Mouse (Mus musculus) cerebellum, adult 9-10 months (tissue): Measurements from ENCODE around the gene Adk.
A peak's percentile ranks its signal among the peaks of the same experiment; 100 is the strongest.

Source experiments
- DNase-seq: peaks from one replicate; pipeline ENCODE4 v3.0.0; 2022

Gene Adk

DNA sequence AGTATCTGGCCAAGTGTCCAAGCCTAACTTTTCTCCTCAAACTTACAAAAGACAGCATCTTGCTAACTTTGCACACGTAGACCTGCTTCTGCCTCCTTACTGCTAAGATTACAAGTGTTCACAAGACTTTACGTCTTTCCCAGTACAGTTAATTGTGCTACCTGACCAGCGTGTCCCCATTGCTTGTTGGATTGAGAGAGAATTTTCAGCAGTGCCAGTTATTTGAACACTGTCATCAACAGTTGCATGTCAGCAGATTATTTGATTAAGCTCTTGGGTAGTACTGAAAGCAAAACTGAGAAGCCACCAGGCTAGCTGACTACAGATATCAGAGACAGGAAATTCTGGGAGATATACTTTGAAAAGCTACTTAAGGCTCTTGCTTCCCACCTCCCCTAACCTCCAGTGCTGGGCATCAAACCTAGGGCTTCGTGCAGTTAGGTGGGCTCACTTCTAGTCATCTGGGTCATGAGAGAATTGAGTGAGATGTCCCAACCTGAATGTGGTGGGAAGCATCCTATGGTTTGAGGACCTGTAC is 50.4 kb downstream of the Adk start:
- no peak for DNase-seq

DNA sequence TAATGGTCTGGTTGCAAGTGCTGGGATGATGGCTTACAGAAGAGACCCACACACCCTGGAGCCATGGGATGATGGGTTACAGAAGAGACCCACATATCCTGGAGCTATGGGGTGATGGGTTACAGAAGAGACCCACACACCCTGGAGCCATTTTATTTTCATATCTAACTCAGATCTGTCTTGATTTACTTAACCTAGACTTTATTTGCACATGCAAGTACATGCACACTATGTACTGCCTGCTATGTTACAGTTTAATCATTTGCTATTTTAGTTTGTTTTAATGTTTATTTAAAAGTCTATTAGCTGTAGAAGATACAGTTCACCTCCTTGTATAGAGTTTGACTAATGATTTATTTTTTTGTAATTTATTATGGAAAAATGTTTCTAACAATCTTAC is 52.7 kb downstream of the Adk start:
- DNase-seq = no peak

DNA sequence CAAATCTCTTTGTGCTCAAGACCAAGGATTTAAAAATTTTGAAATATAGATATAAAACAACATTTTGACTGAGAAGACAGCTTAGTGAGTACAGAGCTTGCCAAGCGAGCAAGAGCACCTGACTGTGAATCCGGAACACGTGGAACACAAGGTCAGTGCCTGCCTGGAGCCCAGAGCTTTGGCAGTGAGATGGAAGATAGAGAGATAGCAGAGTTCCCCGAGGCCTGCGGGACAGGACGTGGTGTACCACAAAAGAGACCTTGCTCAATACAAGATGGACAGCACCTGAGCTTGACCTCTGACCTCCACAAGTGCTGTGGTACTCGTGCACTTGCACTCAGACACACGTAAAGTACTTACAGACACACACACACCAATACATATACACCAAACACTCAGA is 54.2 kb downstream of the Adk start:
- no peak for DNase-seq

DNA sequence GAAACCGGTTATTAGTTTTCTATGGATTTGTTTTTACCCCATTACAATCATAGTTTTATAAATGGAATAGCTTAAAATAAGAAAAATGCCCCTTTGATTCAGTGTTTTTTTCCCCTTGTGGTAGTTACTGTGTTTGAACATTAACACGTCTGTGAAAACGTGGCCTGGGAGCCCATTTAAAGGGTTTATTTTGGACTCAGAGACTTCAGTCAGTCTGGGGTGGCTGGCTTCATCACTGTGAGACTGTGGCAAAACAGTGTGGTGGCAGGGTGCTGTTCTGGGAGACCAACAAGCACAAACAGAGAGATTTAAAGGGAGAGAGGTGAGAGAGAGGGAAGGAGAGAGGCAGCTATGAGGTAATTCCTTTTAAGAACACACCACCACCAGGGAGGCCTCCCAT is 55.2 kb downstream of the Adk start:
- no peak for DNase-seq

DNA sequence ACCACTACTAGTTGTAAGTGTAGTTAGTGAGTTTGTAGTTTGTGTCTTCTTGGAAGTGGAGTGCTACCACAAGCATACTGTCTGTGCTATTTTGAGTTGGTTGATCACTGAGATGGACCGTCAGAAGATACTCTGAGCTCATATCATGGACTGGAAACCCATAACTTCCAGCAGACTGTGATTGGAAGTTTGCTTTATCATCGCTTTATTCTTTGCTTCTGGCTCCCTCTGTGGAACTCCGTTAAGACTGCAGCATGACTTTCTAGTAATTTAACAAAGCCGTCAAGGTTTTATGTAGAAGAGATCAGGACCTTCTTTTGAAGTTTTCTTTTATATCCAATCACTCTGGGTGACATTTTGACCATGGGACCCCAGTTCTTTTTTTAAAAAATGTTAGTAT is 58.1 kb downstream of the Adk start:
- DNase-seq = no peak

DNA sequence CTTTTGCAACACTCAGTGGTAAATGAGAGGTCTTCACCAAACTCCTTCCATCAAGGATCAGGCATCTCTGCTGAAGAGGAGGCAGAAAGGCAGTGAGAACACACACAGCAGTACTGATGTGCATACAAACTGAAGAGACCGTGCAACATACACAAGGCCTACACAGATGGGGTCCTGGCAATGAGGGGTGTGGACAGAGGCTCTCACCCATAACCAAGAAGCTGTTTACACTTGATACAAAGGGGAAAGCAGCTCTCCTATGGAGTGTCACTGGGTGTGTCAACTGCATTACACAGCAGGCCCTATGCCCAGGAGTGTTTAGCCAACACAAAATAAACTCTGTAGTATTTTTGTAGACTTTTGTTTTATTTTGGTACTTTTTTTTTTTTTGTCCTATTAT is 59.1 kb downstream of the Adk start:
- DNase-seq = no peak

DNA sequence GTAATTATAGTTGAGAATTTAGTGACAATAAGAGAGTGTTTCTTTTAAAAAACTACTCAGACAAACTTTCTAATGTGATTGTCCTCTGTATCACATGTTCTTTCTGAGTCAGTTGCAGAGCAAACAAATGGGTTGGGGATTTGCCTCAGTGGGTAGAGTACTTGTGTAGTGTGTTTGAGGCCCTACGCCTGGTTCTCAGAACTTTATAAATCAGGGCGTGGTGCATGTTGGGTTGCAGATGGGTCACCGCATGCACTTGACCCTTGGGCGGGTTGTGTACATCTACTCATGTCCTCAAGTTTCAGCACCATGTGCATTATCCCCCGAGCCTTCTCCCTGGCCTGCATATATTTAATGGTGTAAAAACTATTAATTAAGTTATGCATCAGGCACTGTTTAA is 59.8 kb downstream of the Adk start:
- no peak for DNase-seq

DNA sequence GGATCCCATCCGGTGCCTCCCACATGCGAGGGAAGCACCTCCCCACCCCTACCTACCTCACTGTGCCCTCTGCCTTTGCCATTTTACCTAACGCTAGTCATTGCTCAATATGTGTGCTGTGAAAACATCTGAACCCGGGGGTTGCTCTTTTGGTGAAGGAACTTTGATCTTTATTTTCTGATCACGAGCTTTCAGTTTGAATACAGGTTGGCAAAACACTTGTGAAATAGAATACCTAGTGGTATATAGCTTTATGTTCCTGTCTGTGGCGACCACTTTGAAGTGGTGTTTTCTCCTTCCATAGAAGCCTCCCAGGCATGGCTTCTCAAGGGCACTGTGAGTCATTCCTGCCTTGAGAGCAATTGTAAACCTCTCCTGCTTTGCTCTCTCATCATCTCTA is 60.4 kb downstream of the Adk start:
- no peak for DNase-seq

DNA sequence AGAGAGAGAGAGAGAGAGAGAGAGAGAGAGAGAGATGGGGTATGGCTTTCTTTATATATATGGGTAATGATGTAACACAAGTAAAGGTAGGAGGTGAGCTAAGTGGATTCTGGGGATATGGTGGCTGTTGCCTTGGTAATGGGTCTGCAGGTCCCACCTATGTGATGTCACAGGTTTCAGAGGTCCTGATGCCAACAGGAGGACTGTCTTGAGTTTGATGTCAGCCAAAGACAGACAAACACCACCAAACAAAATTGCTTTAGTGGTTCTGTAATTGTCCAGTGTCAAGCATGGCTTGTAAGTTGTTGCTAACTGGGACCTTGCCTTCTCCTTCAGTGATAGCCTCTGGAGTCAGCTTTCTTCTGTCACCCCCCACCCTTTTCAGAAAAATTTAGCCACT is 62.0 kb downstream of the Adk start:
- no peak for DNase-seq

DNA sequence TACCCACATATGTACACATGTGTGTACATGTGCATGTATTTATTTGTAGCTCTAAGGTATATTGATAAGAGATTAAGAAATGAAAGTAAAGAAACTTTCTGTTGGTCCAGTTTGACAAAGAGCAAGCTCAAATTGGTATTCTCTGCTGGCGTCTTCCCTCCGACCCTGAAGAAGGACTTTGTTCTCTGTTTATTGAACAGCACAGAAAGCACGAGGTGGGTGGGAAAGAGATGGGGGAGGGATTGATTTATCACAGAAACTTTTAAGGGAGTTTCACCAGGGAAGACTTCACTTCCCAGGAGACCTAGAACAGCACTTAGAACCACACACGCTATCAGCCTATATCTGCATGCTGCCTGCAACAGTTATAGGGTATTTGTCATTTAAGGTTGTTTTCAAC is 62.9 kb downstream of the Adk start:
- DNase-seq = no peak

DNA sequence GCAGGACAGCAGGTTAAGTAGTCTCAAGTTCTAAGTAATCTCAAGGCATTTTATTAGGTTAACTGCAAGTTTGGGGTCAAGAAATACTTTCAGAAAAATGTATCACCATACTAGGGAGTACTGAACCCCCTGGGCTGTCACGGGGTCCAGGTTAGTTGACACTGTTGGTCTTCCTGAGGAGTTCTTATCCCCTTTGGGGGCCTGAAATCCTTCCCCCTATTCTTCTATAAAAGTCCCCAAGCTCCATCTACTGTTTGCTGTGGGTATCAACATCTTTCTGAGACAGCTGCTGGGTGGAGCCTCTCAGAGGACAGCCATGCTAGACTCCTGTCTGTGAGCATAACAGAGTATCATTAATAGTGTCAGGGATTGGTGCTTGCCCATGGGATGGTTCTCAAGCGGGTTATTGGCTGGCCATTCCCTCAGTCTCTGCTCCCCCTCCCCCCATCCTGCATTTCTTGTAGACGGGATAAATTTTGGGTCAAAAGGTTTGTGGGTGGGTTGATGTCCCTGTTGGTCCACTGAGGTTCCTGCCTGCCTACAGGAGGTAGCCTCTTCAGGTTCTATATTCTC is 63.6 kb downstream of the Adk start:
- peak; percentile 25 for DNase-seq

DNA sequence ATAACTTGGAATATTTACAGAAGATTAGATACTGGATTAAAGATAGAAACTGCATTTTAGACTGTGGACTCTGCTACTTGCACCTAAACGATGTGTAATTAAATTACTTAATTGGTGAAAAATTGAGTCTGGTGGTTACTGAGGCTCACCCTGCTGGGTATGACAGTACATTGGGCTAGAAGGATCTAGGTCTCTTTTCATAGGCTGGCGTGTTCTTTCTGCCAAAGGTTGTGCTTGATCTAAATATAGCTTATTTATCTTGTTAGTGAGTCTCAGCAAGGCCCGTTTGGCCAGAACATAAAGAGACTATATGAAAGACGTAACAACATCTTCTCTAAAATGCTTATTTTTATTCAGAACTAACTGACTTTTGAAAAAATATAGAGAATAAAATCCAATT is 65.7 kb downstream of the Adk start:
- DNase-seq = no peak

DNA sequence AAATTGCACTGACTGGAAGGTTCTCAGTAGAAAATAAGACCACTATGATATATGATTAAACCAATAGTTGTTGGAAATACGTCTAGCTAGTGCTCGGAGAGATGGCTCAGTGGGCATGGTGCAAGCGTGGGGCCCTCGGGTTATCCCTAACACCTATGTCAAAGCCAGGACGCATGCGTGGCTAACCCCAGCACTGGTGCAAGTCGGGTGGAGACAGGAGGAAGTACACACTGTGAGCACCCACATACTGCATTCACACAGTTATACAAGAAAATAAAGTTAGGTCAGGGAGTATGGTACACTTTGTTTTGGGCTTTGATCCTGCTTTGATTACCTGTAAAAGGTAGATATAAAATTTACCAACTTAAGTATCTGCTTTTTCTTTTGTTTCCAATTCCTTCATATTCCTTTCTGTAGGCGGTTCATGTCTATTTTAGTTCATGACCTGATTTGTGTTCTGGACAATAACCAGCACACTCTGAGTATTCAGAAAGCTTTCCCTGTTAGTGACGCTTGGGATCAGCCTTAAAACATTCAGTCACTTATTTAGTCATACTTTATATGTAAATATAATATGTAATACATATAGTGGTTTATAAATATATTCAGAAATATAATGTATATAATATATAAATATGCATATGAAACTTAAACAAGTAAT is 67.4 kb downstream of the Adk start:
- DNase-seq = no peak

DNA sequence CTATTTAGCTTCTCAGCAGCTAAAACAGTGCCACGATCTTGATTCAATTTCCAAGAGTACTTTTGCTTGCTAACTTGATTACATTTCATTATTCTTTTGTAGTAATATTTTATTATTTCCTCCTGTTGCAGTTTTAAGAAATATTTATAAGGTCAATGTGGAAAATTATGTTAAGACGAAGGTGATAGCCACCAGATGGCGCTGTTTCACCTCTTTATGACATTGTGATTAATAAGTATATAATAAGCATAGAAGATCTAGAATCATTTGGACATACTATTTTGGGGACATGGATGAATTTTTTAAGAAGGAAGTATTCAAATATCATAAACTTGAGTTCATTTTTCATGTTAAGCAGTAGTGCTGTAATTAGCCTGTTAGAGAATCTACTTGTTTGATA is 68.1 kb downstream of the Adk start:
- peak; percentile 73 for DNase-seq

DNA sequence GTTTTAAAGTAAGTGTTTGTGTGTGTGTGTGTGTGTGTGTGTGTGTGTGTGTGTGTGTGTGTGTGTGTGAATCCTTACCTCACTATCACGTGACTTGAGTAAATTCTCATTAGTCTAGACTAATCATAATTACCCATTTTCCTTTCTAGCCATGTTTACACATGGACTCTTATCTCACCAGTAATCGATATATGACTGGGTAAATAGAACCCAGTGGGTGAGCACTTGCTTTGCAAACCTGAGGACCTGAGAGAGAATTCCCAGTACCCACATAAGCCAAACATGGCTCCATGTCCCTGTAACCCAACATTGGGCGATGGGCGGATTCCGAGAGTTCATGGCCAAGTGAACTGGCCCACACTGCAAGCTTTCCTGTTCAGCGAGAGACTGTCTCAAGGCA is 74.8 kb downstream of the Adk start:
- no peak for DNase-seq

DNA sequence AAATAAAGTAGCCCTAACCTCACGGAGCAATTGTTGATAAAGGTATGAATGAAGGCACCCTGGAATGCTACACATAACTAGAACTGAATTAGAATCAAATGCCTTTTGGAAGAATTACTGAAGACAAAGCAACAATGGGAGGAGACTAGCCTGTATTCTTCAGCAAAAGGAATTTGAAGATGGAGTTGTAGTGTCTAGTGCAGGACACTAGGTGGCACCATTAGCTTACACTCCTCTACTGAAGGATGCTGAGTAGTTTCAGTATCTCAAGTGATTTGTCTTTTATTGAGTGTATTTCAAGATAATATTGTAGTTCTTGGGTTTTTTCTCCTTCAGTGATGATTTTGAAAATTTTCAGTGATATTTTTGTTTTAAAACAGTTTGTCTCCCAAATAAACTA is 84.5 kb downstream of the Adk start:
- peak; percentile 84 for DNase-seq

DNA sequence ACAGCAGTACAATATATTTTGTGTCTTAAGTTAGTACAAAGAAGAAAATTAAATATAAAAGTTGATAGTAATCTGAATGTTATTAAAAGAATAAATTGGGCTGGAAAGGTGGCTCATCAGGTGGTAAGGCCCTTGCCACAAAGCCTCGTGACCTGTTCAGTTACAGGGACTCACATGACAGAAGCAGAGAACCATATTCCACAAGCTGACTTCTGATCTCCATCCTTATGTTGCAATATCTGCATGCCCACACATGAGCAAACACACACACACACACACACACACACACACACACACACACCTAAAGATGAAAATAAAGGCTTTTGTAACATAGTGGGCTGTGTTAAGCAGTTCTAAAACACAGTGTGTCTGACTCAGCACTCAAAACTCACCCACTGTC is 90.2 kb downstream of the Adk start:
- DNase-seq = no peak

DNA sequence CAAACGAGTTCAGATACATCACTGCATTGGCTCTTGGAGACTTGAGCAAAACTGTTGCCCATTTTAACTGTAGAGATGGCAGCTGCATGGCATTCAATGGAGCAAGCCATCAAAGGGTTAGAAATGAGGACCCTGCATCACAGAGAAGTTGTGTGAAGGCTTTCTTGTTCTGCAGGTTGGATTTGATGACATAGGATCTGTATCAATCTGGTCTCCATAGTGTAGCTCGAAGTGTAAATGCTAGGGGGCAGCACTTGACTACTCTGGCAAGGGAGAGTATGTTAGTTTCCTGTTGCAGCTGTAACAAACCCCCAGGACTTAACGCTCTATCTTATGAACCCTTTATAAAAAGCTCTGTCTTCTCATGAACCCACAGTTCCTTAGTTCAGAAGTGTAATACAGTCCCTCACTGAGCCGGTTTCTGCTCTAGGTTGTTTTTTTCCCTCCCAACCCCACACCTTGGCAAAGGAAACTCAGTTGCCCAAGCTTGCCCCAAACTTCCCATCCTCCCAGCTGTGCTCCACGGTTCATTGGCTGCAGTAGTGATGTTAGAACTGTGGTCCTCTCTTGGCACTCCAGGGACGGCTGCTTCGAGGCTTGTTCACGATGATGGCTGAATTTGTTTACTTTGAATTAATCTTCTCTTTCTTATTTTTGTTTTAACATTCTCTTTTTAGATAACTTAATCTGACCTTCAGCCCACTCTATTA is 91.2 kb downstream of the Adk start:
- no peak for DNase-seq

DNA sequence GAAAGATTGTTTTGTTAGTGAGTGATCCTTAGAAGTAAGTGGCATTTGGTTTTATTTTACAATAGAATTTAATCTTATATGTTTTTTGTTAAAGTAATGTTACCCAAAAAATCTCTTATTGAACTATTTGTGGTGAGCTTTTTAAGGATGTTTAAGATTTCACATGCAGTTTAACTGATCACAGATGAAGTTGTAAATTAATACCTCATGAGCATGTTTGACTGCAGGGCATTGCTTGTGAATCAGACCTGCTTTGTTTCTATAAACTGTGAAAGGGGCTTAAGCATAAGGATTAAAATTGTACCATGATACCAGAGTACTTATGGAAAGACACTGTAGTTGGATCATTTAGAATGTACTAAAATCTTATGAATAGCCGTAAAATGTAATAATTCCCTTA is 94.8 kb downstream of the Adk start:
- no peak for DNase-seq

DNA sequence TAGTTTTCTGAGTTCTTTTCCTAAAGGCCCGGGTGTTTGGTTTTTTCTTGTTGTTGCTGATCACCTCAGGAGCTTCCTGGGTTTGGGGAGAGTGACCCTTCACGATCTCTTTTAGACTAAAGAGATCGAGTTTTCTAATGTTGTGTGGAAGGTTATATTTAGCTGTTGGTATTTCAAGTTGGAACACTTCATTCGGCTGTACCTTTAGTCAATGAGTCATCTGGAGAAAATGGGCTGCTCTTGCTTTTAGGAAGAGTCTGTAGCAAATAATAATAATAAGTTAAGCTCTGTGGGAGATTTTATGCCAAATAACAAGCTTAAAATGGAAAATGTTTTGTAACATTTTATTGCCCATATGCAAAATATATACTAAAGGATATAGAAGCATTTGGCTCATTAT is 97.9 kb downstream of the Adk start:
- no peak for DNase-seq

DNA sequence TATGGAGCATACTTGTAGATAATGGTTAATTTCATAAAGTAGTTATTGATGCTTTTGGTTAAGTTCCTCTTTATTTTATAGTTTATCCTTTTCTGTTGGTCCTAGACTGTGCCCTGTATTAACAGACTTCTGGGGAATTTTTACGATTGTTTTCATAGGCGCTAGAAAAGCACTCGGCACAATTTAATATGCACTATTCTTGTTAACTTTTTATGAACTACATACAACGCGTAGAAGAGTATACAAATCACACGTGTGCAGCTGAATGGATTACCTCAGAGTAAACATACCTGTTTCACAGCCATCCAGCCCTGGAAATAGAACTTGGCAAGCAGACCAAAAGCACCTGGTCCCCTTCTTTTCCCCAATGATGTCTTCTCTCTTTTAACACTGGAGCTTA is 99.7 kb downstream of the Adk start:
- DNase-seq = no peak

DNA sequence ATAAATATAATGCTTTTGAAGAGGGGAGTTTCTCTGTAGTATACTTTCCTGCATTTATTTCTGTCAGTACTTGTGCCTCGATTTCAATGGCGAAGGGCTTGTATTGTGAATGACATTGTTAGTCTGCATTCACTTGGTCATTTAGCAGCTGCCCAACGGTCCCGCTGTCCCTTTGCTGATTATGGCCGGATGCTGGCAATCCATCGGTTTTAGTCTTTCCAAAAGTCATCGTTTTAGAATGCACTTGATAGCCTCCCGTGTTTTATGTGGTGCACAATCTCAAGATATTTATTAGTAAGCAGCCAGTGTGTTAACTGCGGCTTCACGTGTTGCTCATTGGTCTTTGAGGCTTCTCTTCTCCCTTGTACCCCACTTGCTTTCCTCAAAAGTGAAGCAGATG is 113.3 kb downstream of the Adk start:
- no peak for DNase-seq

DNA sequence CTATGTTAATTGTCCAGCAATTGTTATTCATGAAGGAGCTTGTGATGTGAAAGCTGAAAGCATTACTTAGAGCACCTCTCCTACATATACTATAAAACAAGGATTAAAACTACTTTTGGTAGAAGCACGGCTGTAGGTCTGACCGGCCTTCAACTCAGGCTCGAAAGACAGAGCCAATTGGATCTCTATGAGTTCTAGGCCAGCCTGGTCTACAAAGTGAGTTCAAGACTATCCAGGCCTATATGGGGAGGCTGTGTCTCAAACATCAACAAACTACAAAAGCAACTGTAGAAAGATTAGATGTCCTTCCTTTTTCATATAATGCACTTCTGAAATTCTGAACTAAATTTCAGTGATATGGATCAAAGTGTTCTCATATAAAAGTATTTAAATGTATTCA is 113.7 kb downstream of the Adk start:
- no peak for DNase-seq

DNA sequence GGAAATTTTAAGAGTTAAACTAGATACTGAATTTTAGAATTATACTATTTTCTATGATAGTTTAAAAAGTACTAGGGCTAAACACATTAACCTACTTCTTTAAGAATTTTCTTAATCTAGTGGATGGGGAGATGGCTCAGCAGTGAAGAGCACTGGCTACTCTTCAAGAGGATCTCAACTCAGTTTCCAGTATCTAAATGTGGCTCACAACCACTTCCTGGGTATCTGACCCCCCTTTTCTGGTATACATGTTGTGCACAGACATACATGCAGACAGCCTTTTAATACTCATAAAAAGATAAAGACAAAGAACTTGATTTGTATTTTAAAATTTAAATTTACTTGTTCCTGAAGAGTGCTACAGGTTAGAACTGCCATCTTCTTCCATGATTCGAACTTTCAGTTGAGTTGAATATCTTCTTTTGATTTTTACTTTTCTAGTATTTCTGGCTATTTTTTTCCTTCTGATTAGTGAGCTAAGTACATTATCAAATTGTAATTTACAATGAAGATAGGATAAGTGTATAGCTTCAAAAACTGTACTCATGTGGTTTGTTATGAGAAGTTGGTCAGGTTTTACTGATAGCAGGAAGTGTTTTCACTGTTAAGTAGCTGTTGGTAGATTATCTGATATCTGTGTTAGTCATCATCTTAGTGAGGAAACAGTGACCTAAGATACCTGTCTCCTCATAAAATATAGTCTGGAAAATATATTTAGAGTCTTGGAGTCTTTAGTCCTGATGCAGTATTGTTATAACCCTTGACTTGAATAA is 121.8 kb downstream of the Adk start:
- no peak for DNase-seq
